Mouse (Mus musculus) left cerebral cortex, postnatal 14 days (tissue): ENCODE results near the gene Olfr1346. TPM values are rescaled to one million over a fixed set of nuclear protein-coding genes. Genes with fewer than 3 reads are reported as not detected.
"Not testable (repeated sequence)": the region's sequence is repeated elsewhere in the genome, so short reads cannot be mapped to it uniquely, and the experiment has no call there.

Source experiments
- DNase-seq, 2 experiments: peaks; one replicate each; pipeline ENCODE4 v3.0.0; 2021 to 2022; ENCODE audit warnings: low spot score in 2 of 2, mixed read lengths in 1 of 2
- intact Hi-C: fragments of 180-260 bp; cut with DNase I; formaldehyde crosslinking; loops from one replicate; pipeline ENCODE4 v1.15.1; 2025
- long read RNA-seq, 2 experiments: library from polyadenylated mRNA; stranded (forward); transcript quantifications; one replicate each; pipeline ENCODE4 v2.0.0; 2021
- total RNA-seq, 2 experiments: library from RNA; stranded (reverse); gene quantifications; 2 replicates each; pipeline ENCODE4 v1.2.3; 2021

Olfr1346 gene
- not detected for total RNA-seq
- long read RNA-seq, experiment 1, result 0 reads
- long read RNA-seq, experiment 2, result 0 reads

DNA sequence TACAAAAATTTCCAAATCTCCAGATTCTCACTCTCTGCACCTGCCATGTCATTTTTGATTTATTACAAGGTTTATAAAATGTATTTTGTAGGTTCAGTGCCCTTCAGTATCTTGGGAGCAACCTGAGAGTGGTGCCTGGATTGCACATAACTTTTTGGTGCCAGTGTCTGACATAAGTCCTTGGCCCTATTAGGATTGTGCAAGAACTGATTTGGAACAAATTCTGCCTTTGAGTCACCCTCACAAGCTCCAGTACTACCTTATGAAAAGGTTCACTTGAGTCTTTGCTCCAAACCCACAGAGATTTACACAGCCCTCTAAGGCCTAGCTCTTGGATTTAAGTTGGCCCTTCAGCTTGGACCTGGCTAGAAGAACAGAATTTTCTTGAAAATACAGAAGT, at the start of gene Olfr1346:
Olfr1346 (plus strand) TSS at position 151 of the 400 bp plus-strand sequence.
- intact Hi-C loops, result no loop called here
- DNase-seq, result no peak

DNA sequence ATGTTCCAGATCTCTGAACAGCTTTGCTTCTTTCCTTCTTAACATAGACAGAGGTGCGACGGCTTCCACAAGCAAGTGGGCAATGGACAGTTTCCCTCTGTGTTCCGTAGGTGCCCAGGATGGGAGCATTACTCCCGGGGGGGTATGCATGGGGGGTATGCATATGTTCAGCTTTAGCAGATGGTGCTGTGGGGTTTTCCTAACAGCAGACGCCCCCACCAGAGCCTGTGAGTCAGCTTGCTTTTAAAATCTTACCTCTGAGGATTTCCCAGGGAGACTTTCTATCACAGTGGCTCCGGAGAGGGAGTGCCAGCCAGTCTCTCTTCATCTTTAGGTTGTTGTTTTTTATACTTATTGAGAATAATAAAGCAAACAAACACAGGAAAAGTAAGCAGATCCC, 47.0 kb upstream of the Olfr1346 start:
- peak; percentile 50 to 52 for DNase-seq
- intact Hi-C loops, result loop anchor here (5.0 kb wide), 1 partner anchor 58 kb away; the partner anchor contains the start of gene Zfp78

DNA sequence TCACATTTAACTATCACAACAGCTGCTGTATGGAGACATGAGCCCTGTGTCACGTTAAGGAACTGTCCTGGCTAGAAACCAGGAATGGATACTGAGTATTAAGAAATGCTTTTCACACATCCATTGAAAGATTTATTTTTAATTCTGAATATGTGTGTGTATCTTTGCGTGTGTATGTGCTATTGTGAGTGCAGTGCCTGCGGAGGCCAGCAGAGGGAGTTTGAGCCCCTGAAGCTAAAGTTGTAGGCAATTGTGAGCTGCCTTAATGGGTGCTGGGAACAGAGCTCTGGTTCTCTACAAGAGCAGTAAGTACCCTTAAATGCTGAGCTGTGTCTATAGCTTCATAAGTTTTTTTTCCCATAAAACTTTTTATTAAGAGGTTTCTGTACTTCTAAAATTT, 37.5 kb upstream of the Olfr1346 start:
- intact Hi-C loops, result no loop called here

DNA sequence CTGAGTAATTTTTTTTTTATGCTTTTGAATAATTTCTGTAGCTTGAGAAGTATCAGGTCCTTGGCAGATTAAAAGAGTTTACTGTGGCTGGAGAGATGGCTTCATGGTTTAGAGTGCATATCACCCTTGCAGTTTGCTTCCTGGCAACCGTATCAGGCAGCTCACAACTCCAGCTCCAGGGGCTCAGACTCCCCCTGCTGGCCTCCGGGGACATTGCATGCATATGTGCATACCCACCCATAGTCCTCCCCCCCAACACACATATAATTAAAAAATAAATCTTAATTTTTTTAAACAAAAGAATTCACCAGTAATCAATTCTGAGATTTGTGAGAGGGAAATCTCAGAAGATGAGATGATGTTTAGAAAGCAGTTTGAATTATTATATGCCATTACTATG, 36.6 kb upstream of the Olfr1346 start:
- no peak for DNase-seq
- intact Hi-C loops, result loop anchor here (5.0 to 10.0 kb wide), 4 partner anchors 68 to 864 kb away; partner anchors contain the start of genes Zfp78 and Zim1

More for the DNA sequence above, 37.5 kb upstream of the Olfr1346 start:
- DNase-seq, result no peak

DNA sequence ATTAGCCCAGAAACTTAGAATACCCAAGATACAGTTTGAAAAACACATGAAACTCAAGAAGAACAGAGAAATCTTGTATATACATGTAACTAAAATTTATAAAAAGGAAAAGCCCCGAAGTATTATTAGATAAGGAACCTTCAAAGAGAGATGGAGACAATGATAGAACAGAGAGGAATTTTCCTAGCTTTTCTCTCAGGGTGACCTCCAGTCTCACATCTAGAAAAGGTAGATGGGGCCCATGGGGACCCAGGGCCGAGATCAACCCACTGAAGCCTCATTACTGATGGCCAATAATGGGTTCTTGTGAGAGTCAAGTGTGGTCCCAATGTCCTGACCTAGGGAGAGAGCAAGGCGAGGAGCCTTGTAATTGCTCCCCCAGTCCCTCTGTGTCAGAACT, 28.5 kb upstream of the Olfr1346 start, which contains the start of gene Olfr1344:
Olfr1344 (plus strand) TSS at position 301 of the 400 bp plus-strand sequence.
- DNase-seq, result no peak
- intact Hi-C loops, result loop anchor here (5.0 to 10.0 kb wide), 4 partner anchors 149 to 856 kb away; partner anchors contain the start of gene Zim1

DNA sequence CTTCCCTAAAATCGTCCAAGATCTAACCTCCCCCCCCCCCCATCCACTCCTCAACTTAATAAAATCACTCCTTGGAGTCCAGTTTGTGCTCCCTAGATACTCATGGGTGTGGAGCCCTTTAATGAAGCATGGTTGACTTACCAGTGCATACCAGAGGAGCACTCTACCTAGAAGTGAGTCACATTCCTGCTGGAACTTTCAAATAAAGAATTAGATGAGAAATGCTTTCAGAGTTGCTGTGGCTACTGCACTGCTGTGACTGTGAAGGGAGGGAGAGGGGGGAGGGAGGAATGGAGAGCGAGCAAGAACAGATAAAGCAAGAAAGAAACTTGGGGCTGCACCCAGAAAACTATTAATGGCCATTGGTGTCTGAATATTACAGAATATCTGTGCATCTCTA, 25.7 kb upstream of the Olfr1346 start:
- no peak for DNase-seq
- intact Hi-C loops, result no loop called here

DNA sequence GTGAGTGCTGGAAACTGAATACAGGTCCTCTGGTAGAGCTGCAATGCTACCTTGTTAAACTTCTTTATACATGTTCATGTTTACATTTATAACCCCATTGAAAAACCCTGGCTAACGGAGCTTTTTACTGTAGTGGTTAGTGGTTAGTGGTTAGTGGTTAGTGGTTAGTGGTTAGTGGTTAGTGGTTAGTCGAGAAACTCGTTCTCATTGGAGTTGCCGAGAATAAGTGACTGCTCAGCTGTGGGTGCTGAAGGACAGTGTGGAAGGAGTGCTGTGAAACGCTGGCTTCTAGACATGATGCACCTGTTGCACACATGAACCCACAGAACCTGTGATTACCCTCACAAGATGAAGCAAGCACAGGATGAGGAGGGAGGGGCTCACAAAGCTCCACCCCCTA, 19.1 kb upstream of the Olfr1346 start:
- no peak for DNase-seq
- intact Hi-C loops, result no loop called here

DNA sequence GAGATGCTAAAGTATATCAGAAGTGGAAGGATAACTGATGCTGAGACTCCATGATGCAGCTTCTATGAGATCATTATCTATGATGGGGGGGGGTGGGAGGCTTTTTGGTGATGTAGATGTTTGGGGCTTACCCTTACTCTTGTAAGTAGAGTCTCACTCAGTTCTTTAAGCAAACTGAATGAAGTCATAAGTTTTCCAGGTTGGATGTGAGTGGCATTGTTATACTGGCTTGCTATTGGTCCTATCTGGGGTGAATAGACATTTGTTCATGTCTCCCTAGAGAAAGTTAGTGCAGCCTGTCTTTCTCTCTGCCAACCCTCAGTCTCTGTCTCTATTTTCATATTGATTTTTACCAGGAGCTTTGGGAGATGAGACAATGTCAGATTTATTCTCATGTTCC, 11.0 kb upstream of the Olfr1346 start, which contains the start of gene Olfr1336:
Olfr1336 (plus strand) TSS at position 301 of the 400 bp plus-strand sequence.
- intact Hi-C loops, result no loop called here
- DNase-seq, result no peak

DNA sequence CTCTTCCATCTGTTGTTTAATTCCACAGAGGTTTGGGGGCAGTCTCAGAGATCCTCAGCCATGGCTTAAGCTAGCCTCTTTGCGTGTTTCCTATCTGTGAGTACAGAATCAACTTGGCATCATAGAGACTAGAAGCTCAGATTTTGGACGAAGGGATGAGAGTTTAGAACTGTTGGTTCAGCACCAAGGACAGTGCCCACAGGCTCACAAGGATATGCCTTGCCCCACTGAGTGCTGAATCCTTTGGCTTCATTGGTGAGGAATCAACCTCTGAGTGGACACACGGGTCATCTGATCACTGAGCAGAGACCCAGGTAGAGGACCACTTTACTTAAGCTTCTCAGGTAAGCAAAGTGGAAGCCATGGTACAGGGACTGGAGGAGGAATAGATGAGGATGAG, 10.5 kb upstream of the Olfr1346 start:
- DNase-seq, result no peak
- intact Hi-C loops, result no loop called here

DNA sequence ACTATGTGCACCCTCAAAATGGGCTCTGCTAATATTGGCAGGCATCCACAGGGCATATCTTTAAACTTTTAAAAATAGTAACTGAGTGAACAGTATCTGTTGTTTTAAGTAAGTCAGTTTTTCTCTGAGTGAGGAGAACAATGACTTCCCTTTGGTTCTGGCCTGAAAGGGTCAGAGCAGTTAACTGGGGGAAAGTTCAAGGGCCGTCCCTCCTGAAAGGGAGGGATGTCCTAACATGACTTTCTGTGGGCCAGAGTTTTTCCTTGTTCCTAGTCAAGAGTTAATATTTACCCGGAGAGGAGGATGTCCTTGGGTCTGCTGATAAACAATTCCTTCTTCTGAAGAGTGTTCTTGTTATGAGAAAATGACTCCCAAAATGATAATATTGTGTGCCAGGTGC, 10.7 kb downstream of the Olfr1346 start:
- DNase-seq, intact Hi-C loops: not testable (repeated sequence)

DNA sequence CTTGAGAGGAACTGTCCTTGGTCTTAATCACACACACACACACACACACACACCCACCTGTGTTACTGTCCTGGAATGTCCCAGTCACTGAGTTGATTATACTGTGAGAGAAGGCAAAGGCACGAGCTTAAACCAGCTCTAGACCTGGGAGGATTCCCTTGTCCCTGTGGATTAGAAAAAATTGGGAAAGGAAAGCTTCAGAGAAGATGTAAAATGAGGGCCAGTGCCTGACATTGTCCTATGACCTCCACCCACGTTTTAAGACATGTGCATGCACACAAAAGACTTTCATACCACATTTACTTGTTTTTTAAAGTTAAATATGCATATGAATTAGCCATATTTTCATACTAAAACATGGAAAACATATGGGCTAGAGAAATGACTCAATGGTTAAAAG, 19.9 kb downstream of the Olfr1346 start, which contains the start of gene Olfr5:
Olfr5 (minus strand) TSS at position 101 of the 400 bp plus-strand sequence.
- intact Hi-C loops, result loop anchor here (10.0 kb wide), 1 partner anchor 58 kb away; no protein-coding TSS in a partner anchor
- DNase-seq, result no peak

DNA sequence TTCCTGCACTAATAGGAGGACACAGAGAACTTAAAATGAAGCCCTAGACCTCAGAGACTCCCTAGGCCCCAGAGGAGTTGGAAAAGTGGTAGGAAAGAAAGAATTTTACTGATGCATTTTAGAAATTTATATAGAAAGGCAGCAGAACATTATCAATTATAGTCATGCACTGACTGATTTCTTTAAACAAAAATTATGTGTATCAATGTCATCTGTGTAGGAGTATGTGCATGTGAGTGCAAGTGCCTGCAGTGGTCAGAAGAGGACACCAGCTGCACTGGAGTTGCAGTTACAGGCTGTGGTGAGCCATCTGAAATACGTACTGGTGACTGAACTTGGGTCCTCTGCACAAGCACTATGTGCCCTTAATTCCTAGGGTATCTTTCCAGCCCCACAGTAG, 32.8 kb downstream of the Olfr1346 start, which contains the start of gene Olfr1347:
Olfr1347 (minus strand) TSS at position 101 of the 400 bp plus-strand sequence.
- no peak for DNase-seq
- intact Hi-C loops, result no loop called here

DNA sequence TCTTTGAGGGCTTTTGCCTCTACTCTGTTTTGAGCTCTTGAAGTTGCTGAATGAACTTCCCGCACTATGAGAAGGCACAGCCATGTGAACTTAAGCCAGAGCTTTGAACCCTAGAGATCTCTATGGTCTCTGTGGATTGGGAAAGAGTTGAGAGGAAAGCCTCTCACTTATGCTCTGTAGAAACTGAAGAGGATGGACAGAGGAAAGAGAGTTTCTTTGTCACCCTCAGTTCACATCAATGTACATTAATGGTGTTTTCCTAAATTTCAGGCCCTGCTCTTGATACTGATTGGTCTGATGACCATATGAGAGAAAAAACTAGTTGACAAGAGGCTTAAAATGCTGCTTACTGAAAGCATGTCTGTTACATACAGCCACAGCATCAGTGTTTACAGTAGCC, 41.7 kb downstream of the Olfr1346 start, which contains the start of gene Olfr1348:
Olfr1348 (minus strand) TSS at position 101 of the 400 bp plus-strand sequence.
- intact Hi-C loops, result no loop called here
- DNase-seq, result no peak

DNA sequence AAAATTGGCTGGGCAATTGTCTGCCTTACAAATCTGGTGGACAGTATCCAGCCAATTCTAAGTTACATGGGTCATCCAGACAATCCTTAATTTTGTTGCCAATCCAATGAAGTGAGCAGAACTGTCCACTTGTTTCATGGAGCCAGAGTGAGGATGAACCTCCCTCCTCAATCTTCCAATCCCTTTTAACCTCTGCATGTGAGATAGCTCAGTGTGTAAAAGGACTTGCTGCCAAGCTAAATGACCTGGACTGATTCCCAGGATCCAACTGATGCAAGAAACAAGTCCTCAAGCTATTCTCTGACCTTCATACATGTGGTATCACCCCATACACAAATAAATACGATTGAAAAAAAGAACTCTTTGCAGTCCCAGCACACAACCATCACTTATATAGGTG, 54.8 kb downstream of the Olfr1346 start:
- intact Hi-C loops, result no loop called here
- no peak for DNase-seq

DNA sequence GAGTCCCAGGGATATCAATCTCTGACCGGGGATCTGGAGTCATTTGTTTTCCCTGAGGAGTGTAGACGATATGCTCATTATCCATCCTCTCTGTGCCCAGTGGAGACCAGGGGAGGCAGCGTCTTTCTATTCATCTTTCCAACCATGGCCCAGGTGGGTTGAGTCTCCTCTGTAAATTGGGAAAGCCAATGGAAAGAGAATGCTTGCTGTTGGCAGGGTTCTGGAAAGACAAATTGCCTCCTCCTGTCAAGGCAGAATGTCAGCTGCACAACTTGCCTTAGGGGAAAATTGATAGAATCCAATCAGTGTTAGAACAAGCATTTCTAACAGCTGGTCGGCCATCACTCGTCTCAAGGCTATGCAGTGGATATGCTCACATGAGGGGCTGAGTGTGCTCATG, 55.9 kb downstream of the Olfr1346 start, which contains the start of gene Olfr1349:
Olfr1349 (minus strand) TSS at position 101 of the 400 bp plus-strand sequence.
- intact Hi-C loops, result no loop called here
- no peak for DNase-seq

DNA sequence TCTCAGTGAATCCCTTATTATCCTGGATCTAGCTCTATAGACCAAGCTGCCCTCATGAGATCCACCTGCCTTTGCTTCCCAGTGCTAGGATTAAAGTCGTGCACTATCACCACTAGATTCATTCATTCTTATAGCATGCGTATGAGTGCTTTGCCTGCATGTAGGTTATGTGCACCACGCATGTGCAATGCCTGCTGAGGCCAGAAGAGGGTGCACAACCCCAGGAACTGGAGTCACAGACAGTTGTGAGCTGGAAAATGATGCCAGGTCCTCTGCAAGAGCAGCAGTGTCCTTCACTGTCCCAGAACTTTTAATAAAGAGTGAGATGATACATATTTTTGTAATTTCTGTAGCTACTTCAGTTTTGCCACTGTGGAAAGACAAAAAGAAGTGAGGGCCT, 58.1 kb downstream of the Olfr1346 start:
- peak in 1 of 2 experiments; percentile 3 for DNase-seq
- intact Hi-C loops, result no loop called here

DNA sequence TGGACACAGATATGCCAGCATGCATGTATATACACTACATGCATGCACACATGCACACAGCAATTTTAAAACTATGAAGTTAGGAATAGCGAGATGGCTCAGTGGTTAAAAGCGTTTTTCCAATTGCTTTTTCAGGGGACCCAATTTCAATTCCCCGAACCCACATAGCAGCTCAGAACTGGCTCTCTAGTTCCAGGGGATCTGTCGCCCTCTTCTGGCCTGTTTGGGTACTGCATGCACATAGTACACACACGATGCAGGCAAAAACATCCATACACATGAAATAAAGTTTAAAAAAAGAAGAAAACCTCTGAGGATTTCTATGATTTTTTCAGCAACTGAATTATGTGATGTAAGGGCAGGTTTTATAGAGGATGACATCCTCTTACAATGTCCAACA, 59.2 kb downstream of the Olfr1346 start:
- peak; percentile 16 to 17 for DNase-seq
- intact Hi-C loops, result no loop called here
